Mouse (Mus musculus): ENCODE data around the gene Hc. TPM values are rescaled to one million over a fixed set of nuclear protein-coding genes. Genes with fewer than 3 reads are reported as not detected.
A peak's percentile ranks its signal among the peaks of the same experiment; 100 is the strongest.

Gene Hc
- total RNA-seq, 2 experiments from 2014 or later: 0.37 to 0.45 TPM

GRCm38 (mm10) chr2:35044956-35045355 is 16.3 kb downstream of the Hc start:
- intact Hi-C loops (cut with DNase I): loop anchor here (1.0 kb wide), 1 partner anchor 64 kb away; the partner anchor contains the start of gene Cntrl
- Histone ChIP-seq H3K27ac (no peak overlapping the region), H3K4me3 (no peak overlapping the region)
- TF ChIP-seq CTCF (IDR thresholded peaks at IDR 0.05): peak; percentile 72
- DNase-seq (ENCODE audit: extremely low spot score in 1 of 2, low spot score in 2 of 2): peak in 1 of 2 experiments; percentile 17

DNA sequence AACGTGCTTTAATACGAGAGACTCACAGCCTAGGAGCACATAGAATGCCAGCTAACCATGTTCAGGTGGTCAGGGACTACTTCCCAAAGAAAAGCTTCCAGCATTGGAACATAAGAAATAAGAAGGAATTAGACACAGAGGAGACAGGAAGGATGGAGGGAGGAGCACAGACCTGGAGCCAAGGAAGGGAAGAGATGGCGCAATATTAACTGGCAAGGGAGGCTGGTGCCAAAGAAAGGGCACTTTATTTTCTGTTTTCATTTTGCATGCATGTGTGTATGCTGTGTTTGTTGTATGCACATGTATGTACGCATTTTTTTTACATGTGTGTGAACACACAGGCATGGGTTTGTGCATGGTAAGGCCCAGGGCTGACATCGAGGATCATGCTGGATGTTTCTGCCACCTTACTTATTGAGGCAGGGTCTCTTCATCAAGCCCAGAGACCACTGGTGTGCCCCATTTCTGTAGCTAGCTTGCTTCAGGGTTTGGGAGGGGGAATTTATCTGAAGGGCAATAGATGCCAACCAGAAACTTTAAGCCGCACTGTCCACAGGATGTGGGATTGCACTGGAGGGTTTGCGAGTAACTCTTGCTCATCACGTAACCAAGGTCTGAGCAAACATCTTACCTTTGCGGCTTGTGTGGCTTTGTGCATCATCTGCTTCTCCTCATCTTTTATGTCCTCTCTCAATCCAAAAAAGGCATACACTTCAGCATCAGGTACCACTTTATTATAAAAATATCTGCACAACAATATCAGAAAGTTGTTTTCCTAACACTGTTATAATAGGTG is 22.5 kb downstream of the Hc start:
- intact Hi-C loops (cut with DNase I): no loop called here
- no peak overlapping the region for H3K4me3 ChIP-seq
- H3K27ac ChIP-seq: no peak overlapping the region
- TF ChIP-seq CTCF (IDR thresholded peaks at IDR 0.05): no peak
- DNase-seq (ENCODE audit: extremely low spot score in 1 of 2, low spot score in 2 of 2): no peak

- intact Hi-C loops (cut with DNase I): no loop called here
- no peak for DNase-seq (ENCODE audit: extremely low spot score in 1 of 2, low spot score in 2 of 2)
- Histone ChIP-seq H3K4me3 (no peak overlapping the region), H3K27ac (no peak overlapping the region)
- no peak for TF ChIP-seq CTCF (IDR thresholded peaks at IDR 0.05)
These were observed 36.5 kb downstream of the Hc start for GRCm38 (mm10) chr2:35024646-35025154.

DNA sequence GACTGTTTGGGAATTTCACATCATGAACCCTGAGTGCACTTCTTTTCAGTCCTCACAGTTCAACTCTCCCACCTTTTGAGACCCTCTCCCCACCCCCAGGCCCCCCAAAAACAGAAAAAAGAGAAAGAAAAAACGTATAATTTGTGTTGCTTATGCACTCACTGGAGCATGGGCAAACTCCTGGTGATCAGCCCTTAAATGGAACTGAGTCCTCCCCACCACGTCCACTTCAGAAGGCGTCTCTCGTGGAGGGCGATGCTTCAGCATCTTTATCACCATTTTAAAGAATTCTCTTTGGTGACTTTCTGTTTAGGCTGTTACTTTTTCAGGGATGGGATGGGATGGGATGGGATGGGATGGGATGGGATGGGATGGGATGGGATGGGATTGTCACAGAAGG is 39.4 kb downstream of the Hc start:
- intact Hi-C loops (cut with DNase I): no loop called here
- H3K4me3 ChIP-seq: no peak overlapping the region
- TF ChIP-seq CTCF (IDR thresholded peaks at IDR 0.05): no peak
- no peak overlapping the region for H3K27ac ChIP-seq
- no peak for DNase-seq (ENCODE audit: extremely low spot score in 1 of 2, low spot score in 2 of 2)

DNA sequence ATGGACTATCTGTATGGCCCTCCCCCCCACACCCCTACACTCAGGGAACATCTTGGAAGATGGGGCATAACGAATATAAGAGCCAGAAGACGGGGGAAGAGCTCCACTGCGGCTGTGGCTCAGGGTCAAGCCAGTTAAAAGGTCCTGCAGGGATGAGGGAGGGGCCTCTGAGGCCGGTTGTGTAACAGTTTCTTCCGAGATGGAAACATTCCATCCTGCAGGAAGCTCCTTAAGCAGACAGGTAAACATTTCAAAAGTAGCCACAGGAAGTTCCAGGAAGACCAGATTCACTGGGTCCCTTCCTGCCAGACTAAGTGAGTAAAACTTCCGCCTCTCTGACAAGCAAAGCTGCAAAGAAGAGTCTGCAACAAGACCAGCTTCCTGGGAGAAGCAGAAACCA is 45.4 kb downstream of the Hc start:
- Histone ChIP-seq H3K4me3 (no peak overlapping the region), H3K27ac (no peak overlapping the region)
- intact Hi-C loops (cut with DNase I): no loop called here
- DNase-seq (ENCODE audit: extremely low spot score in 1 of 2, low spot score in 2 of 2): no peak
- no peak for TF ChIP-seq CTCF (IDR thresholded peaks at IDR 0.05)

GRCm38 (mm10) chr2:35011649-35012048 is 49.6 kb downstream of the Hc start:
- Histone ChIP-seq H3K4me3 (no peak overlapping the region), H3K27ac (no peak overlapping the region)
- TF ChIP-seq CTCF (IDR thresholded peaks at IDR 0.05): no peak
- intact Hi-C loops (cut with DNase I): no loop called here
- DNase-seq (ENCODE audit: extremely low spot score in 1 of 2, low spot score in 2 of 2): no peak

- peak in 1 of 2 experiments; percentile 44 for DNase-seq (ENCODE audit: extremely low spot score in 1 of 2, low spot score in 2 of 2)
- Histone ChIP-seq H3K4me3 (no peak overlapping the region), H3K27ac (peak overlapping the region; percentile 5; the same call in 1 of the 2 replicates)
- intact Hi-C loops (cut with DNase I): loop anchor here (2.0 kb wide), 1 partner anchor 16 kb away; no protein-coding TSS in a partner anchor
- TF ChIP-seq CTCF (IDR thresholded peaks at IDR 0.05): no peak
These were observed 62.3 kb downstream of the Hc start for GRCm38 (mm10) chr2:34998956-34999355.

GRCm38 (mm10) chr2:34996506-34996905 is 64.7 kb downstream of the Hc start:
- intact Hi-C loops (cut with DNase I): no loop called here
- TF ChIP-seq CTCF (IDR thresholded peaks at IDR 0.05): no peak
- no peak for DNase-seq (ENCODE audit: extremely low spot score in 1 of 2, low spot score in 2 of 2)
- H3K4me3 ChIP-seq: no peak overlapping the region
- H3K27ac ChIP-seq: no peak overlapping the region

DNA sequence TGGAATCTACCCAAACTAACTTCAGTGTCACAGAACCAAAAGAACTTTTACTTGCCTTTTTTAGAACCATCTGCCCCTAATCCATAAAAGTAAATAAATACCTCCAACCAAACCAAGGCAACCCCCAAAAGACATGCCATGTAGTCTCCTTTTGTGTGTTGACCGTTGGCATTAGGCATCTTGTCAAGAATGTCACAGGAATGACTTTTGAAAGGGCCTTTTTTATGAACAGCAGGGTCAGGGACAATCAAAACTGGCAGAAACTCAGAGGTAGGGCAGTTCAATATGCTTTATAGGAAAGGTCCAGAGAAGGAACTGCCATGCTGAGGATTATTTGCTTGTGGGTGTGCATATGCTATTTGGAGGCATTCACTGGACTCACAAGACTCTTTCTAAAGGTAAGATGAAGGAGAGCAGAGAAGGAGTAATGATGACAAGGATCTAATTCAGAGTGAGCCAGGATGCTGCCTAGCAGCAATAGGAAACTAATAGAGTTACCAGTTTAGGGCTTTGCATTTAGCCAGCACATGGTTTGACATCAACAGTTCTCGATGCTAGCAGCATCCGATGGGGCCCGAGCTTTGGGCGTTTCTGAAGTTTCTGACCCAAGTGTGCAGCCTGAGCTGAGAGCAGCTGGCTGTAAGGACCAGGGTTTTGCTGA is 67.4 kb downstream of the Hc start:
- TF ChIP-seq CTCF (IDR thresholded peaks at IDR 0.05): no peak

DNA sequence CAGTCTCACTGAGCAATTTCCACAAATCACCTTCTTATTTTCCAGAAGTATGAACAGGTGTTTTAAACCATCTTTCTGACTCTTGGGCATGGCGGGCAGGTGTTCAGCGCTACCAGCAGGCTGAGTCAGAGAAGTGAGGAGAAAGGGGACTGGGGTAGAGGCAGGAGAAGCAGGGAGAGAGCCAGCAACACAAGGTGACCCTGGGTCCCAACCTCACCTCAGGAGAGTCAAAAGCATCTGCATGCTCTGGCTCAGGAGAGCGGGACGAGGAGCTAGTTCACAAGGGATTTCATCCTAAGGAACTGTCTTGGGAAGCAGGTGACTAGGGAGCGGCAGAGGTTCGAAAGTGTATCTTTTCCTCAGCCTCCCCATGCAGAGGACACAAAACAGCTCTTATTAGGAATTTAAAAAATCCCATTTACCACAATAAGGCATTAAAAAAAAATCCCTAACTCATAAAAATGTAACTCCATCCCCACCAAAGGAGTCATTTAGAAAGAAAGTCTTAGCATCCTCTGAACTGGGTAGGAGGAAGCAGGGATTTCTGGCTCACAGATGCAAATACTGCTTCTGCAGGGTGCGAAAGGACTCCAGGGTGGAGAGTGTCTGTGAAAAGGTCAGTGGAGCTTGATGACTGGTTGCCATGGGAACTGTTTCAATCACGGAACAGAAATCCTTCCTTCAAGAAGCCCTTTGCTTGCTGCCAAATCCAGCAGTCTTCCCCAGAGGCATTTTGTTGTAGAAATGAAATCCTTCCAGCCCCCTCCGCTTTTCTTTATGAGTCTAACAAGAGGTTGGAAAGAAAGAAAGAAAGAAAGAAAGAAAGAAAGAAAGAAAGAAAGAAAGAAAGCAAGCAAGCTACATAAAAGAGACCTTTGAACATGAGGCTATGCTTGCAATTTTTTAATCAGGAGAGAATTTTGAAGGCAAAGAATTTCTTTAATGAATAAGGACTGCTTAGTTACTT is 68.2 kb downstream of the Hc start:
- Histone ChIP-seq H3K27ac (no peak overlapping the region; the same call in 1 of the 2 replicates), H3K4me3 (no peak overlapping the region)
- TF ChIP-seq CTCF (IDR thresholded peaks at IDR 0.05): no peak
- intact Hi-C loops (cut with DNase I): no loop called here
- DNase-seq (ENCODE audit: extremely low spot score in 1 of 2, low spot score in 2 of 2): peak in 1 of 2 experiments; percentile 28

More for the DNA sequence above, 67.4 kb downstream of the Hc start:
- no peak overlapping the region for H3K27ac ChIP-seq
- intact Hi-C loops (cut with DNase I): no loop called here
- H3K4me3 ChIP-seq: no peak overlapping the region
- no peak for DNase-seq (ENCODE audit: extremely low spot score in 1 of 2, low spot score in 2 of 2)

DNA sequence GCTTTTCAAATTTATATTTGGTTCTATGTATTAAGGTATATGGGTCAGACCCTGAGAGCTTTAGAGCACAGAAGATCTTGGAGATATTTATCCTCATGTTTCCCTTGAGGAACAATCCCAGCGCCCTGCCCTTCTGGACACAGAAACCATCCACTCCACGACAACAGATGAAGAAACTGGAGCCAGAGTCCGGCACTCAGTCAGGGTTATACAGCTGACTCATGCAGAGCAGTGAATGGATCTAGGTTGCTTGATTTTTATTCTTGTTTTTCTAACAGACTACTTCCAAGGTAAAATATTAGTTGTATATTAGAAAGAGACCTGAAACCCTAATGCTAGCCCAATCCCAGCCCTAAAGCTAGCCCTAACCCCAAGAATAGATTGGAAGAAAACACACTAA is 69.3 kb downstream of the Hc start:
- intact Hi-C loops (cut with DNase I): no loop called here
- Histone ChIP-seq H3K4me3 (no peak overlapping the region), H3K27ac (no peak overlapping the region)
- DNase-seq (ENCODE audit: extremely low spot score in 1 of 2, low spot score in 2 of 2): no peak
- no peak for TF ChIP-seq CTCF (IDR thresholded peaks at IDR 0.05)
